8 mouse cellular contexts compared by ENCODE assay signal in genomic region chr2:127608234-127608633, GRCm38 (mm10). TPM values are rescaled to one million over a fixed set of nuclear protein-coding genes. Genes with fewer than 3 reads are reported as not detected.
DNase-seq lines count a peak whose midpoint lies in the region; ATAC-seq and TF ChIP-seq lines count a peak whose summit lies in the region.

No protein-coding gene starts in this region.

- H3K9me3 ChIP-seq in liver, embryonic 14.5 days (ENCODE audit: control insufficient read depth, low read length), result no peaks in the 10 kb centered on the region
- H3K9me3 ChIP-seq in liver, embryonic 11.5 days (ENCODE audit: control insufficient read depth, low read length), result no peaks in the 10 kb centered on the region
- no peaks in the 10 kb centered on the region for H3K9me3 ChIP-seq in hindbrain, embryonic 15.5 days

- TF ChIP-seq CTCF in liver, embryonic 14.5 days (IDR thresholded peaks at IDR 0.05; ENCODE audit: low read depth), result peak; percentile 39

- WGBS in liver, embryonic 14.5 days (ENCODE audit: insufficient replicate concordance), result 60% methylated on average over 3 of the region's 3 CpGs
- WGBS in liver, embryonic 11.5 days, result 44% methylated on average over 3 of the region's 3 CpGs
- 59% methylated on average over 3 of the region's 3 CpGs for WGBS in hindbrain, embryonic 15.5 days

- H3K4me2 ChIP-seq in liver, embryonic 14.5 days (ENCODE audit: low read depth), result no peak overlapping the region
- H3K4me2 ChIP-seq in liver, embryonic 11.5 days, result no peak overlapping the region
- H3K4me2 ChIP-seq in hindbrain, embryonic 15.5 days, result no peak overlapping the region

- H3K4me3 ChIP-seq in liver, embryonic 14.5 days (ENCODE audit: insufficient read depth in 1 of 2, low read depth in 2 of 2, low read length in 2 of 2), result no peak overlapping the region
- H3K4me3 ChIP-seq in liver, embryonic 11.5 days (ENCODE audit: low read depth, low read length), result no peak overlapping the region
- no peak overlapping the region for H3K4me3 ChIP-seq in hindbrain, embryonic 15.5 days

- no peak overlapping the region for H3K9ac ChIP-seq in liver, embryonic 14.5 days (replicated peaks)
- H3K9ac ChIP-seq in liver, embryonic 11.5 days (ENCODE audit: low read depth, low read length), result no peak overlapping the region
- H3K9ac ChIP-seq in hindbrain, embryonic 15.5 days, result no peak overlapping the region

- no peak for TF ChIP-seq EP300 in liver, embryonic 14.5 days (IDR thresholded peaks at IDR 0.05; ENCODE audit: low read depth)

- H3K4me1 ChIP-seq in liver, embryonic 14.5 days (replicated peaks; ENCODE audit: control insufficient read depth in 2 of 2, insufficient read depth in 2 of 2, low read length in 1 of 2), result no peaks in the 10 kb centered on the region
- H3K4me1 ChIP-seq in liver, embryonic 11.5 days (replicated peaks; ENCODE audit: control insufficient read depth, insufficient read depth, low read length), result no peaks in the 10 kb centered on the region
- H3K4me1 ChIP-seq in hindbrain, embryonic 15.5 days (replicated peaks), result no peaks in the 10 kb centered on the region

- intact Hi-C loops in gastrocnemius, postnatal 36 days (cut with DNase I), result loop anchor here (5.0 kb wide), 2 partner anchors 74 to 239 kb away; no protein-coding TSS in a partner anchor

- H3K36me3 ChIP-seq in liver, embryonic 14.5 days (replicated peaks; ENCODE audit: control insufficient read depth, insufficient read depth, low read depth), result peaks cover 3% of the 10 kb centered on the region
- peaks cover 4% of the 10 kb centered on the region; the same call in 1 of the 2 replicates for H3K36me3 ChIP-seq in liver, embryonic 11.5 days (ENCODE audit: control insufficient read depth, insufficient read depth, low read length)
- peaks cover 26% of the 10 kb centered on the region for H3K36me3 ChIP-seq in hindbrain, embryonic 15.5 days

- peak; percentile 49 for DNase-seq in cerebellum, adult 9-10 months
- no peak for DNase-seq in cerebellum, adult 8-10 months
- no peak for DNase-seq in liver, embryonic 14.5 days (ENCODE audit: low read depth in 3 of 3, low spot score in 3 of 3)
- no peak for DNase-seq in liver, embryonic 11.5 days (ENCODE audit: low spot score)
- peak; percentile 79 for DNase-seq in retina, embryonic 14.5 days (ENCODE audit: low spot score)
- DNase-seq in adrenal gland, postnatal 36 days, result no peak
- no peak for DNase-seq in gastrocnemius, postnatal 36 days

- H3K27ac ChIP-seq in liver, embryonic 14.5 days, result no peak overlapping the region
- no peak overlapping the region for H3K27ac ChIP-seq in liver, embryonic 11.5 days (ENCODE audit: low read depth, low read length)
- no peak overlapping the region for H3K27ac ChIP-seq in hindbrain, embryonic 15.5 days (replicated peaks)

- no peak for ATAC-seq in liver, embryonic 14.5 days (ENCODE audit: insufficient read depth)
- no peak for ATAC-seq in liver, embryonic 11.5 days (replicated peaks; ENCODE audit: low FRiP score)
- ATAC-seq in hindbrain, embryonic 15.5 days (ENCODE audit: low FRiP score, low read depth), result peak; percentile 67; the same call in 1 of the 2 replicates

- no peaks in the 10 kb centered on the region for H3K27me3 ChIP-seq in liver, embryonic 14.5 days (ENCODE audit: control insufficient read depth, insufficient read depth, low read length)
- H3K27me3 ChIP-seq in liver, embryonic 11.5 days (replicated peaks; ENCODE audit: control insufficient read depth, insufficient read depth, low read length), result no peaks in the 10 kb centered on the region
- H3K27me3 ChIP-seq in hindbrain, embryonic 15.5 days, result no peaks in the 10 kb centered on the region

RNA-seq across cellular contexts. Expression of gene Mrps5, which starts 21.2 kb away (rescaled TPM):
- 25.2 and 46.4 TPM in 2 replicates for polyA plus RNA-seq in liver, embryonic 14.5 days (2012; rRNA removed)
- polyA plus RNA-seq in liver, embryonic 14.5 days (2014; fragmentation: Nextera tagmentation; extraction: Ambion mirVana), result 80.1 and 80.3 TPM in 2 replicates
- polyA plus RNA-seq in liver, embryonic 11.5 days (2014; fragmentation: Nextera tagmentation; extraction: Ambion mirVana), result 202 and 214 TPM in 2 replicates
- polyA plus RNA-seq in hindbrain, embryonic 15.5 days (2015; fragmentation: Nextera tagmentation; extraction: Ambion mirVana), result 130 and 142 TPM in 2 replicates
- 100 to 1,000 TPM; 113 to 115 TPM for total RNA-seq in adrenal gland, postnatal 36 days (2021)
- 10 to 100 TPM; 81.4 to 91.4 TPM for total RNA-seq in gastrocnemius, postnatal 36 days (2021)

RNA-seq across cellular contexts. Expression of gene Zfp661, which starts 21.3 kb away (rescaled TPM):
- 1.0 and 1.1 TPM in 2 replicates for polyA plus RNA-seq in liver, embryonic 14.5 days (2012; rRNA removed)
- polyA plus RNA-seq in liver, embryonic 14.5 days (2014; fragmentation: Nextera tagmentation; extraction: Ambion mirVana), result 0.83 and 0.86 TPM in 2 replicates
- 3.2 and 4.0 TPM in 2 replicates for polyA plus RNA-seq in liver, embryonic 11.5 days (2014; fragmentation: Nextera tagmentation; extraction: Ambion mirVana)
- 7.1 and 7.2 TPM in 2 replicates for polyA plus RNA-seq in hindbrain, embryonic 15.5 days (2015; fragmentation: Nextera tagmentation; extraction: Ambion mirVana)
- 1 to 10 TPM; 3.0 to 3.2 TPM for total RNA-seq in adrenal gland, postnatal 36 days (2021)
- total RNA-seq in gastrocnemius, postnatal 36 days (2021), result 1 to 10 TPM; 2.1 TPM

RNA-seq across cellular contexts. Expression of gene Mal, which starts 48.3 kb away (rescaled TPM):
- polyA plus RNA-seq in liver, embryonic 14.5 days (2012; rRNA removed), result 0.01 and 0.03 TPM in 2 replicates
- 0.06 and 0.10 TPM in 2 replicates for polyA plus RNA-seq in liver, embryonic 14.5 days (2014; fragmentation: Nextera tagmentation; extraction: Ambion mirVana)
- polyA plus RNA-seq in liver, embryonic 11.5 days (2014; fragmentation: Nextera tagmentation; extraction: Ambion mirVana), result 0.11 TPM in 1 of 2 replicates, not detected in the other
- 2.9 and 4.8 TPM in 2 replicates for polyA plus RNA-seq in hindbrain, embryonic 15.5 days (2015; fragmentation: Nextera tagmentation; extraction: Ambion mirVana)
- 1 to 10 TPM; 6.3 to 7.9 TPM for total RNA-seq in adrenal gland, postnatal 36 days (2021)
- total RNA-seq in gastrocnemius, postnatal 36 days (2021), result 1 to 10 TPM; 1.6 to 4.4 TPM

Comparison
In these comparisons a context has a peak if more than half of its experiments do, and no peak if none do; other contexts are left out.
1. DNase-seq: peak in cerebellum, adult 9-10 months (single experiment) and retina, embryonic 14.5 days (single experiment); none in cerebellum, adult 8-10 months (single experiment), liver, embryonic 14.5 days (0 of 3), liver, embryonic 11.5 days (single experiment), adrenal gland, postnatal 36 days (0 of 2) and gastrocnemius, postnatal 36 days (0 of 2).